Mouse (Mus musculus) gastrocnemius, adult 18-20 months (tissue): ENCODE data around the gene Hoxb3. TPM values are rescaled to one million over a fixed set of nuclear protein-coding genes. Genes with fewer than 3 reads are reported as not detected.

ENCODE experiments used
- DNase-seq: peaks from one replicate; pipeline ENCODE4 v3.0.0; 2021; ENCODE audit warnings: low spot score
- total RNA-seq, 2 experiments: library from RNA; stranded (reverse); gene quantifications; 2 replicates each; pipeline ENCODE4 v1.2.3; 2021

Gene Hoxb3
- total RNA-seq, 2 experiments from 2014 or later = 0.21 to 0.39 TPM

- DNase-seq = no peak
These were observed 5.3 kb upstream of the Hoxb3 start, which contains the start of gene Hoxb4 for GRCm38 (mm10) chr11:96317608-96318367. TSS of gene Hoxb4 (plus strand) at chr11:96318267.

DNA sequence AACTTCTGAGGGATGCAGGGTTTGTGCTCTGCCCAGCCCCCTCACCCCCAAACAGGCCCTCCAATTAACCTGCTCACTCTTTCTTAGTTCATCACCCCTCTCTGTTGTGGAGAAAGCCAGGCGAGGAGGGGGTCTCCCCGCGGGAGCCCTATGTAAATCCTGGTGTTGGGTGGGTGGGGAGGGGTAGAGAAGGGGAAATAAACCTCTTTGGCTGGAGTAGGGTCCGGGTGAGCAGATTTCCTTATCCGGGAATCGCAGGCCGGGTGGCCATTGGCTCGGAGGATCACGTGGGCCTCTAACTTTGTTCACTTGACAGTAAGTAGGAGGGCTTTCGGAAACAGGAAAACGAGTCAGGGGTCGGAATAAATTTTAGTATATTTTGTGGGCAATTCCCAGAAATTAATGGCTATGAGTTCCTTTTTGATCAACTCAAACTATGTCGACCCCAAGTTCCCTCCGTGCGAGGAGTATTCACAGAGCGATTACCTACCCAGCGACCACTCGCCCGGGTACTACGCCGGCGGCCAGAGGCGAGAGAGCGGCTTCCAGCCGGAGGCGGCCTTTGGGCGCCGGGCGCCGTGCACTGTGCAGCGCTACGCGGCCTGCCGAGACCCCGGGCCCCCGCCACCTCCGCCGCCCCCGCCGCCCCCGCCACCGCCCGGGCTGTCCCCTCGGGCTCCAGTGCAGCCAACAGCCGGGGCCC, 4.6 kb upstream of the Hoxb3 start:
- DNase-seq = no peak

DNA sequence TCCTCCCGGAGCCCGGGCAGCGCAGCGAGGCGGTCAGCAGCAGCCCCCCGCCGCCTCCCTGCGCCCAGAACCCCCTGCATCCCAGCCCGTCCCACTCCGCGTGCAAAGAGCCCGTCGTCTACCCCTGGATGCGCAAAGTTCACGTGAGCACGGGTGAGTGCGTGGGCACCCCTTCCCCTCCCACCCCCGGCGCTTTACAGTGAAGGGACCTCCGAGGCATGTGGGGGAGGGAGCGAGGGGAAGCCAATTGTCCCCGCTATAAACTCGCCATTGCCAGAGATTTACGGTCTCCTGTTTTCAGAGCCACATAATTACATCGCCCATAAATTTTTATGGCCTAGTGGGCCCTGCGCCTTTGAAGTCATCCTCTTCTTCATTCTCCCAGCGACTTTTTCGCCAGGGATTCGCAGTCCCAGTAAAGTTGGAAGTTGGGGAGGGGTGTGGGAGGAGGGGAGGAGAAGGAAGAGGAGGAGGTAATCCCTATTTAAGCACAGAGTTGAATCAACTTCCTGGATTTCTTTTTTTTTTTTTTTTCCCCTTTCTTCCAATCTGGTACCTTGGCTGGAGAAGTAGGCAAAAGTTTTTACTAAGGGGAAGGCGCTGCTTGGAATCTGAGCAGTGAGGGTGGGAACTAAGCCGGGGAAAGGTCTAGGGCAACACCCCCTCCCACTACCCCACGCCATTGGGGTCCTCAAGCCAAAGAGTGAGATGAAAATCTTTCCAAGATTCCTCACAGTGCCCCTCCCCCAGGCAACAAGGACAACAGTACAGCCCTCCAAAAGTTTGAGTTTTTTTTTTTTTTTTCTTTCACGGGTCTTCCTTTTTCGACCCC, 3.8 kb upstream of the Hoxb3 start:
- DNase-seq = no peak

GRCm38 (mm10) chr11:96319910-96320309, 3.2 kb upstream of the Hoxb3 start:
- DNase-seq = no peak

GRCm38 (mm10) chr11:96320688-96321087, 2.4 kb upstream of the Hoxb3 start:
- no peak for DNase-seq

- no peak for DNase-seq
These were observed 1.3 kb upstream of the Hoxb3 start for GRCm38 (mm10) chr11:96321846-96322245.

DNA sequence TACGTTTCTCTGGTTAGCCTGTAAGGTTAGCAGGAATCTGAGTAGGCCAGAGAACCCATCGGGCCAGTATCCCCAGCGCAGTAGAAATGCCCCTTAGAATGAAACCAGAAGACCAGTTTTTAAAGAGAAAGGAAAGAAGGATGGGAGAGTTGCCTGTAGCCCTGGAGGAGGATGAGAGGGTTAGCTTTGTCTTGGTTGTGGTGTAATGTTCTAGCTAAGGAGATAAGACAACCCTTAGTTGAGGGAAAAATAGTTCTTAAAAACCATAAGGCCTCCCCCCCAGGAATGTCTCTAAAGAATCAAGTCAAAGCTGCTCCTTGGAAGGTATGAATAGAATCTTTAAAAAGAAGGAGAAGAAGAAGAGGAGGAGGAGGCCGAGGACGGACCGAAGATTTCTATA, 388 bp upstream of the Hoxb3 start:
- no peak for DNase-seq

GRCm38 (mm10) chr11:96324125-96324524, 999 bp downstream of the Hoxb3 start:
- no peak for DNase-seq

DNA sequence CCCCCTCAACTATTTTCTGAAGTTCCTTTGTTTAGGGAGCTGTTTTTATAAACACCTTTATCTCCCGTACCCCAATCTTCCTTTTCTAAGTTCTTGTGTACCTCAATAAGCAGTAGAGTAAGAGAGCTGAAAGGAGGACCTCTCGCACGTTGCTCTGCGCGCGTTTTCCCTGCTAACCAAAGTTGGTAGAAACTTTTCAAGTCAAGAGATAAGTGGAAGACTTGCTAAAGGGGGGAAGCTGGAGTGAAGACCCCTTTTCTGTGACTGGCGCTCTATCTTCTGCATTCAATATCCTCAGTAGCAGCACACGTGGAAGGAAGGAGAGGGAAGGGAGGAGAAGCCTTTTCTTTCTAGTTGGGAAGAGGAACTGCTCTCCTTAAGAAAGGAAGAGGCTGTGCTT, 1.8 kb downstream of the Hoxb3 start:
- DNase-seq = no peak

GRCm38 (mm10) chr11:96325747-96326212, 2.7 kb downstream of the Hoxb3 start:
- DNase-seq = no peak

GRCm38 (mm10) chr11:96326705-96327104, 3.6 kb downstream of the Hoxb3 start:
- DNase-seq = no peak

- DNase-seq = no peak
These were observed 4.0 kb downstream of the Hoxb3 start for GRCm38 (mm10) chr11:96327122-96327521.

DNA sequence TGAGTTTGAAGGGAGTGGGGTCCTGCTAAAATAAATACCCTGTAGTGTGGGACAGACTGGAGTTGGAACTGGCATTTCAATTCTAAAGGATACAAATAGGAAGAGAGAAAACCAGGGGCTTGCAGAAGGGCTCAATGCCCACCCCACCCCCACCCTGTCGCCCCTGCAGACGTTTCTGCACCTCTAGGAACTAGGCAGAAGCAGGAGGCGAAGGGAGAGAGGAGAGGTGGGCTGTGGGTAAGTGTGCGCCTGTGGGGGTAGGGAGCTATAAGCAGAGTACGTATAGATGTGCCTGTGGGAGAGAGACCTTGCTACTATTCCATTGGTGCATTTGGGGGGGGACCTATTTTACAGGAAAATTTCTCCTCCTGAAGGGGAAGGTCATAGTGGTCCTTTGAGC, 4.6 kb downstream of the Hoxb3 start:
- no peak for DNase-seq

DNA sequence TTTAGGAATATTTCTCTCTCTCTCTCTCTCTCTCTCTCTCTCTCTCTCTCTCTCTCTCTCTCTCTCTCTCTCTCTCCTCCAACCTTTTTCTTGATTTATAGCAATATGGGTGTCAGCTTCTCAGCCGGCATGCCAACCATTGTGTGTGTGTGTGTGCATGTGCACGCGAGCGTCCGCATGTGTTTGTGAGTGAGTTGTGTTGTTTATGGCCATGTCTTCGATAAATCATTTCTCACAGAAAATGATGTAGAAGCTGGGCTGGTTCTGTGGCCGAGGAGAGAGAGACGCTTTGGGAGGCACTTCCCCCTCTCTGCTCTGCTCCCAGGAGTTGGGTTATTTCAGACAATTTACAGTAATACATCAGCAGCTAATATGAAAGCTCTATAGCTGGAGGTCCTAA, 5.5 kb downstream of the Hoxb3 start:
- no peak for DNase-seq

GRCm38 (mm10) chr11:96332105-96332504, 9.0 kb downstream of the Hoxb3 start:
- no peak for DNase-seq

GRCm38 (mm10) chr11:96332618-96333032, 9.5 kb downstream of the Hoxb3 start:
- no peak for DNase-seq

GRCm38 (mm10) chr11:96333241-96334001, 10.3 kb downstream of the Hoxb3 start:
- DNase-seq = no peak

DNA sequence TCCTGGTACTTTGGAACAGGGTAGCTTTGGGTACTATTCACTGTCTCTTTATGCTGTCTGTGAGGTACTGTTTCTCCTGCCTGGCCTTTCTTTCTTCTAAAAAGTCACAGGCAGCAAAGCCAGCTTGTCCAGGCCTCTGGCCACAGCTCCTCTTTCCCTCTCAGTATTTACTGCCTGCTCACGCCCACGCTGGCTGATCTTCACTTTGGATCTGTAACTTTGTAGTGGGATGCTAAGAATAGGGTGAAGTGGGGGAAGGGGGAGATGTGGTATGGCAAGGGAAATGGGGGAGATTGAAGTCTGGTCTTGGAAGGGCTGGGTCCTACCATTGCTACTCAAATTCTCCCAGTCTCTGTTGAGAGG, 10.9 kb downstream of the Hoxb3 start:
- DNase-seq = no peak

DNA sequence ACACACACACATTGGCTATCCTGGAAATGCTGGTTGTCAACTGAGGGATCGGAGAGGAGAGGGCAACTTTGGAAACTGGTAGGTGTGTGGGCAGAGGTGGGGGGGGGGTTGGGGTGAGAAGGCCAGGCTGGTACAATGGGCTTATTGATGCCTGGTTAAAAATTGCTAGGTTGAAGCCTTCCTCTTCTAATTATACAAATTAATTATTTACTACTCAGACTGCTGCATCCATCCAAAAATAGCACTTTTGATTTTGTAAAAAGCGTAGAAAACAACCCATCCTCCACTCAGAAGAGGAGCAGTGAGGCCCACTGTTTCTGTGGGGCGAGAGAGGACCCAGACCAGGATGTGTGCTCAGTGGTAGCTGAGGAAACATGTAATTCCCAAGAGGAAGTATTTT, 11.9 kb downstream of the Hoxb3 start:
- no peak for DNase-seq

- no peak for DNase-seq
These were observed 13.5 kb downstream of the Hoxb3 start for GRCm38 (mm10) chr11:96336597-96336996.

DNA sequence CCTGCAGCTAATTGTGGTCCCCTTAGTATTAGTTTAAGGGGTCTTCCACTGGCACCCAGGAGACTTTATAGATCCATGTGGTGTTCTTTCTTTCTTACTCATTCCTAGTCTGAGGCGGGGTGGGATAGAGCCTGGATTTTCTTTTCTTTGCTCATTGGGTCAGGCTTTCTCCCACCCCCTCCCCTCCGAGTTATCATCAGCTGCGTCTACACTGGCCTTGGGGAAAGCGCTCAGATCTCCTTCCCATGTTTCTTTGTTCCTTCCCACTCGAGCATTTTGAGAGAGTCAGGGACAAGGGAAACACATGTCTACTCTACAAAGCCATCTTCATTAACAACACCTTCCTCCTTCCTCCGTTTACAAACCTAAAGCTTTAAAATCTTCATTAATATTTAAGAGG, 13.9 kb downstream of the Hoxb3 start:
- DNase-seq = no peak
